Mouse (Mus musculus): ENCODE measurements around the gene Ggta1.
A peak's percentile ranks its signal among the peaks of the same experiment; 100 is the strongest.

The Ggta1 gene

GRCm38 (mm10) chr2:35462791-35463281, at the start of gene Ggta1:
Gene Ggta1, minus strand, starts transcription at chr2:35463231.
- peak; percentile 43 to 56 for DNase-seq

- no peak for DNase-seq
These were observed 49.2 kb upstream of the Ggta1 start for GRCm38 (mm10) chr2:35512226-35512625.

- DNase-seq, result peak; percentile 20 to 36
These were observed 47.9 kb upstream of the Ggta1 start for GRCm38 (mm10) chr2:35510920-35511319.

GRCm38 (mm10) chr2:35509888-35510287, 46.9 kb upstream of the Ggta1 start:
- no peak for DNase-seq

GRCm38 (mm10) chr2:35509343-35509667, 46.3 kb upstream of the Ggta1 start:
- no peak for DNase-seq

- peak; percentile 57 to 69 for DNase-seq
These were observed 45.7 kb upstream of the Ggta1 start for GRCm38 (mm10) chr2:35508597-35509342.

- DNase-seq, result peak in 1 of 2 experiments; percentile 35
These were observed 44.1 kb upstream of the Ggta1 start for GRCm38 (mm10) chr2:35507191-35507511.

GRCm38 (mm10) chr2:35506311-35507190, 43.5 kb upstream of the Ggta1 start:
- DNase-seq, result peak in 1 of 2 experiments; percentile 37

GRCm38 (mm10) chr2:35505519-35506286, 42.7 kb upstream of the Ggta1 start:
- no peak for DNase-seq

GRCm38 (mm10) chr2:35504417-35504776, 41.4 kb upstream of the Ggta1 start:
- no peak for DNase-seq

GRCm38 (mm10) chr2:35503723-35504416, 40.8 kb upstream of the Ggta1 start:
- DNase-seq, result peak in 1 of 2 experiments; percentile 50

GRCm38 (mm10) chr2:35503021-35503722, 40.1 kb upstream of the Ggta1 start:
- DNase-seq, result peak in 1 of 2 experiments; percentile 61

- DNase-seq, result no peak
These were observed 39.5 kb upstream of the Ggta1 start for GRCm38 (mm10) chr2:35502561-35502960.

GRCm38 (mm10) chr2:35499474-35499873, 36.4 kb upstream of the Ggta1 start:
- no peak for DNase-seq

- DNase-seq, result no peak
These were observed 35.9 kb upstream of the Ggta1 start for GRCm38 (mm10) chr2:35498961-35499360.

- DNase-seq, result no peak
These were observed 34.7 kb upstream of the Ggta1 start for GRCm38 (mm10) chr2:35497662-35498196.

- DNase-seq, result peak in 1 of 2 experiments; percentile 33
These were observed 33.4 kb upstream of the Ggta1 start for GRCm38 (mm10) chr2:35496279-35497013.

- DNase-seq, result peak in 1 of 2 experiments; percentile 28
These were observed 32.7 kb upstream of the Ggta1 start for GRCm38 (mm10) chr2:35495486-35496278.

- no peak for DNase-seq
These were observed 30.5 kb upstream of the Ggta1 start for GRCm38 (mm10) chr2:35493566-35493965.

GRCm38 (mm10) chr2:35491151-35491550, 28.1 kb upstream of the Ggta1 start:
- no peak for DNase-seq
